Mouse (Mus musculus) thymus, postnatal 4 days (tissue): ENCODE measurements around the gene Utp14b.

Experiments used
- DNase-seq: peaks from one replicate; pipeline ENCODE4 v3.0.0; 2021

Utp14b gene

GRCm38 (mm10) chr1:78688149-78688548 lies 30.3 kb downstream of the Utp14b start:
- no peak for DNase-seq

- no peak for DNase-seq
Observed at GRCm38 (mm10) chr1:78694503-78695258, 36.8 kb downstream of the Utp14b start.

GRCm38 (mm10) chr1:78696305-78696704 lies 38.5 kb downstream of the Utp14b start:
- DNase-seq = no peak

GRCm38 (mm10) chr1:78696903-78697302 lies 39.1 kb downstream of the Utp14b start:
- no peak for DNase-seq

- no peak for DNase-seq
Observed at GRCm38 (mm10) chr1:78698138-78698537, 40.3 kb downstream of the Utp14b start.

- no peak for DNase-seq
Observed at GRCm38 (mm10) chr1:78701740-78702139, 43.9 kb downstream of the Utp14b start.

GRCm38 (mm10) chr1:78702282-78702963 lies 44.6 kb downstream of the Utp14b start:
- no peak for DNase-seq

- no peak for DNase-seq
Observed at GRCm38 (mm10) chr1:78702964-78703285, 45.1 kb downstream of the Utp14b start.

GRCm38 (mm10) chr1:78706338-78706737 lies 48.5 kb downstream of the Utp14b start:
- DNase-seq = no peak

- DNase-seq = peak; percentile 44
Observed at GRCm38 (mm10) chr1:78707280-78707679, 49.4 kb downstream of the Utp14b start.

- no peak for DNase-seq
Observed at GRCm38 (mm10) chr1:78710026-78710425, 52.2 kb downstream of the Utp14b start.

- no peak for DNase-seq
Observed at GRCm38 (mm10) chr1:78710613-78711329, 52.9 kb downstream of the Utp14b start.
